Mouse (Mus musculus): Measurements from ENCODE around the gene Epsti1. TPM values are rescaled to one million over a fixed set of nuclear protein-coding genes. Genes with fewer than 3 reads are reported as not detected.

The Epsti1 gene
- polyA plus RNA-seq (2014; fragmentation: Nextera tagmentation; extraction: Ambion mirVana): 0.23 and 0.31 TPM in 2 replicates

- DNase-seq (ENCODE audit: low spot score): no peak
- Histone ChIP-seq H3K9me3 (ENCODE audit: control insufficient read depth, low read length) (no peaks in the 10 kb centered on the region), H3K4me3 (ENCODE audit: low read depth, low read length) (no peak within 1 kb of the TSS), H3K4me2 (replicated peaks; ENCODE audit: low read depth, low read length) (no peak within 1 kb of the TSS), H3K4me1 (replicated peaks; ENCODE audit: control insufficient read depth, insufficient read depth, low read length) (no peaks in the 10 kb centered on the region), H3K9ac (ENCODE audit: low read depth, low read length) (no peak within 1 kb of the TSS), H3K27me3 (ENCODE audit: control insufficient read depth, insufficient read depth, low read length) (no peaks in the 10 kb centered on the region), H3K36me3 (ENCODE audit: control insufficient read depth, insufficient read depth, low read length) (no peaks in the 10 kb centered on the region), H3K27ac (ENCODE audit: low read depth, low read length) (no peak within 1 kb of the TSS)
- ATAC-seq (ENCODE audit: low FRiP score): no peak
- 60% methylated on average over 15 of the region's 15 CpGs for WGBS
Measured at GRCm38 (mm10) chr14:77904171-77904762, at the start of gene Epsti1. Gene Epsti1, plus strand, starts transcription at chr14:77904239.

DNA sequence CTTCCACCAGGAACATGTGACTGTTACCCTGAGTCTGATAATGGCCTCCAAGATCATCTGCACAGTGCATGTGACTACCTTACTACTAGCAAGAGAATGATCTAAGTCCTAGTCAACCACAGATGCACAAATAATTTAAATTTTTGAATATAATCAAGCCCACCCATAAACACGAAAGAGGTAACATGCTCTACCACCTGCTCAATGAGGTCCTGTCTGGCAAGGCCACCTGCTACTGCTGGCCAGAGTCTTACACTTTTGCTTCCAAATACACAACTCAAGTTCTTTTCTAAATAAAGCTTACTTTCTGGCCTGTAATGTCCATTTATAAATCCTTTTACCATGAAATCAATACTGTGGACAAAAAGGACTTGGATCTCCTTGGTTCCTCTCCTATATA lies 44.1 kb upstream of the Epsti1 start:
- no peak for DNase-seq (ENCODE audit: low spot score)
- Histone ChIP-seq H3K4me3 (ENCODE audit: low read depth, low read length) (no peak overlapping the region), H3K9ac (ENCODE audit: low read depth, low read length) (no peak overlapping the region), H3K27me3 (ENCODE audit: control insufficient read depth, insufficient read depth, low read length) (no peaks in the 10 kb centered on the region), H3K9me3 (ENCODE audit: control insufficient read depth, low read length) (no peaks in the 10 kb centered on the region), H3K36me3 (ENCODE audit: control insufficient read depth, insufficient read depth, low read length) (no peaks in the 10 kb centered on the region), H3K4me1 (replicated peaks; ENCODE audit: control insufficient read depth, insufficient read depth, low read length) (no peaks in the 10 kb centered on the region), H3K27ac (ENCODE audit: low read depth, low read length) (no peak overlapping the region), H3K4me2 (replicated peaks; ENCODE audit: low read depth, low read length) (no peak overlapping the region)
- 88% methylated on average over 1 of the region's 1 CpGs for WGBS
- no peak for ATAC-seq (ENCODE audit: low FRiP score)

- Histone ChIP-seq H3K9ac (ENCODE audit: low read depth, low read length) (no peak overlapping the region), H3K36me3 (ENCODE audit: control insufficient read depth, insufficient read depth, low read length) (no peaks in the 10 kb centered on the region), H3K27ac (ENCODE audit: low read depth, low read length) (no peak overlapping the region), H3K4me2 (replicated peaks; ENCODE audit: low read depth, low read length) (no peak overlapping the region), H3K9me3 (ENCODE audit: control insufficient read depth, low read length) (no peaks in the 10 kb centered on the region), H3K4me3 (ENCODE audit: low read depth, low read length) (no peak overlapping the region), H3K27me3 (ENCODE audit: control insufficient read depth, insufficient read depth, low read length) (no peaks in the 10 kb centered on the region), H3K4me1 (replicated peaks; ENCODE audit: control insufficient read depth, insufficient read depth, low read length) (no peaks in the 10 kb centered on the region)
- DNase-seq (ENCODE audit: low spot score) (no peak), ATAC-seq (ENCODE audit: low FRiP score) (no peak)
- WGBS: 70% methylated on average over 5 of the region's 5 CpGs
Measured at GRCm38 (mm10) chr14:77860841-77861560, 43.0 kb upstream of the Epsti1 start.

DNA sequence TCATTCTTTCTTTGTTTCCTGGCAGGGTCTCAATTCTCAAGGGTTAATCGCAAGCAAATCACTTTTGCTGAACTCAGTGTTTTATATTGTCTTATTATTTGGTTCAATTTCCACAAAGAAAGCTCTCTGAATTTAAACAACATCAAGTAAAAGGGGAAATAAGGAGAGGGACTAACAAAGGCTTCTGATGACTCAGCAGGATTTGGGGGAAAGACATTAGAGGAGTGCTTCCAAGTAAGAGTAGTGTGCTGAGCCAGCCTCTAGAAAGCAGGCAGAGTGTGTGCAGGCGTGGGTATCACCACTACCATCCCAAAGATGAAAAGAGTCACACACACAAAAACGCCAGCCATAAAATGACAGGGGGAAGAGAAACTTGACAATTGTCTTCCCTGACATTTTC lies 40.0 kb upstream of the Epsti1 start:
- no peak overlapping the region for H3K4me2 ChIP-seq (replicated peaks; ENCODE audit: low read depth, low read length)
- no peak overlapping the region for H3K9ac ChIP-seq (ENCODE audit: low read depth, low read length)
- H3K27me3 ChIP-seq (ENCODE audit: control insufficient read depth, insufficient read depth, low read length): no peaks in the 10 kb centered on the region
- H3K36me3 ChIP-seq (ENCODE audit: control insufficient read depth, insufficient read depth, low read length): no peaks in the 10 kb centered on the region
- DNase-seq (ENCODE audit: low spot score): no peak
- no peak overlapping the region for H3K27ac ChIP-seq (ENCODE audit: low read depth, low read length)
- H3K4me1 ChIP-seq (replicated peaks; ENCODE audit: control insufficient read depth, insufficient read depth, low read length): no peaks in the 10 kb centered on the region
- H3K4me3 ChIP-seq (ENCODE audit: low read depth, low read length): no peak overlapping the region
- H3K9me3 ChIP-seq (ENCODE audit: control insufficient read depth, low read length): no peaks in the 10 kb centered on the region
- WGBS: 75% methylated on average over 3 of the region's 3 CpGs
- no peak for ATAC-seq (ENCODE audit: low FRiP score)

- 94% methylated on average over 6 of the region's 6 CpGs for WGBS
- no peak overlapping the region for H3K4me2 ChIP-seq (replicated peaks; ENCODE audit: low read depth, low read length)
Measured at GRCm38 (mm10) chr14:77864510-77864909, 39.5 kb upstream of the Epsti1 start.

DNA sequence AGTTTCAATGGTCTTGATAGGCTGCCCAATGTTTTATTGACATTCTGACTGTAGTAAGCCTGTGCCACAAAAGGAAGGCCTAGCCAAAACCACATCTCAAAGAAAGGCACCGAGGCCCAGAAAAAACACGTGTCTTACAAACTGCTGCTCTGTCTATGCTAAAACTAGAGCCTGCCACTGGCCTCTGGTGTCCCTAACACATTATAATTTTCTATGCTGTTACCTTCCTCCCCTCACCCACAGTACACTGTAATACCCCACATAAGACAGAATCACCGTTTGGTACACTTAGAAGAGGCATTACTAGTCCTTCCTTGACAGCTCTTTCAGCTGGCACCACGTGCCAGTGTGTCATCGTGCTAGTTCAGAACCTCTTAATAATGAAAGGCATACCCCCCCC lies 36.4 kb upstream of the Epsti1 start:
- 93% methylated on average over 5 of the region's 5 CpGs for WGBS
- ATAC-seq (ENCODE audit: low FRiP score): no peak

More at GRCm38 (mm10) chr14:77864510-77864909, 39.5 kb upstream of the Epsti1 start:
- no peak for ATAC-seq (ENCODE audit: low FRiP score)
- Histone ChIP-seq H3K9ac (ENCODE audit: low read depth, low read length) (no peak overlapping the region), H3K4me3 (ENCODE audit: low read depth, low read length) (no peak overlapping the region), H3K9me3 (ENCODE audit: control insufficient read depth, low read length) (no peaks in the 10 kb centered on the region), H3K4me1 (replicated peaks; ENCODE audit: control insufficient read depth, insufficient read depth, low read length) (no peaks in the 10 kb centered on the region), H3K27me3 (ENCODE audit: control insufficient read depth, insufficient read depth, low read length) (no peaks in the 10 kb centered on the region), H3K36me3 (ENCODE audit: control insufficient read depth, insufficient read depth, low read length) (no peaks in the 10 kb centered on the region), H3K27ac (ENCODE audit: low read depth, low read length) (no peak overlapping the region)
- DNase-seq (ENCODE audit: low spot score): no peak

GRCm38 (mm10) chr14:77870926-77871325 lies 33.1 kb upstream of the Epsti1 start:
- H3K27ac ChIP-seq (ENCODE audit: low read depth, low read length): no peak overlapping the region
- no peak for ATAC-seq (ENCODE audit: low FRiP score)
- no peak overlapping the region for H3K4me3 ChIP-seq (ENCODE audit: low read depth, low read length)
- no peak overlapping the region for H3K4me2 ChIP-seq (replicated peaks; ENCODE audit: low read depth, low read length)
- H3K9me3 ChIP-seq (ENCODE audit: control insufficient read depth, low read length): no peaks in the 10 kb centered on the region
- DNase-seq (ENCODE audit: low spot score): no peak
- WGBS: 91% methylated on average over 3 of the region's 3 CpGs
- H3K36me3 ChIP-seq (ENCODE audit: control insufficient read depth, insufficient read depth, low read length): no peaks in the 10 kb centered on the region
- no peaks in the 10 kb centered on the region for H3K27me3 ChIP-seq (ENCODE audit: control insufficient read depth, insufficient read depth, low read length)
- H3K4me1 ChIP-seq (replicated peaks; ENCODE audit: control insufficient read depth, insufficient read depth, low read length): no peaks in the 10 kb centered on the region
- H3K9ac ChIP-seq (ENCODE audit: low read depth, low read length): no peak overlapping the region

More for the DNA sequence above, 36.4 kb upstream of the Epsti1 start:
- Histone ChIP-seq H3K27me3 (ENCODE audit: control insufficient read depth, insufficient read depth, low read length) (no peaks in the 10 kb centered on the region), H3K36me3 (ENCODE audit: control insufficient read depth, insufficient read depth, low read length) (no peaks in the 10 kb centered on the region), H3K4me2 (replicated peaks; ENCODE audit: low read depth, low read length) (no peak overlapping the region), H3K9me3 (ENCODE audit: control insufficient read depth, low read length) (no peaks in the 10 kb centered on the region), H3K27ac (ENCODE audit: low read depth, low read length) (no peak overlapping the region), H3K9ac (ENCODE audit: low read depth, low read length) (no peak overlapping the region), H3K4me1 (replicated peaks; ENCODE audit: control insufficient read depth, insufficient read depth, low read length) (no peaks in the 10 kb centered on the region), H3K4me3 (ENCODE audit: low read depth, low read length) (no peak overlapping the region)
- no peak for DNase-seq (ENCODE audit: low spot score)

GRCm38 (mm10) chr14:77871380-77871975 lies 32.6 kb upstream of the Epsti1 start:
- Histone ChIP-seq H3K9me3 (ENCODE audit: control insufficient read depth, low read length) (no peaks in the 10 kb centered on the region), H3K4me1 (replicated peaks; ENCODE audit: control insufficient read depth, insufficient read depth, low read length) (no peaks in the 10 kb centered on the region), H3K4me3 (ENCODE audit: low read depth, low read length) (no peak overlapping the region), H3K36me3 (ENCODE audit: control insufficient read depth, insufficient read depth, low read length) (no peaks in the 10 kb centered on the region), H3K9ac (ENCODE audit: low read depth, low read length) (no peak overlapping the region), H3K4me2 (replicated peaks; ENCODE audit: low read depth, low read length) (no peak overlapping the region), H3K27ac (ENCODE audit: low read depth, low read length) (no peak overlapping the region), H3K27me3 (ENCODE audit: control insufficient read depth, insufficient read depth, low read length) (no peaks in the 10 kb centered on the region)
- no peak for ATAC-seq (ENCODE audit: low FRiP score)
- WGBS: 89% methylated on average over 6 of the region's 6 CpGs
- DNase-seq (ENCODE audit: low spot score): no peak
